Mouse (Mus musculus) A20 (cell line): ENCODE results near the gene Ctsh.

Experiments
- DNase-seq: peaks from one replicate; pipeline ENCODE4 v3.0.0-alpha.2; 2011; ENCODE audit warnings: low read depth, low spot score

Gene Ctsh

GRCm38 (mm10) chr9:90109386-90109785 lies 55.4 kb downstream of the Ctsh start:
- DNase-seq = no peak

GRCm38 (mm10) chr9:90113151-90113550 lies 59.2 kb downstream of the Ctsh start:
- DNase-seq = peak; percentile 37

DNA sequence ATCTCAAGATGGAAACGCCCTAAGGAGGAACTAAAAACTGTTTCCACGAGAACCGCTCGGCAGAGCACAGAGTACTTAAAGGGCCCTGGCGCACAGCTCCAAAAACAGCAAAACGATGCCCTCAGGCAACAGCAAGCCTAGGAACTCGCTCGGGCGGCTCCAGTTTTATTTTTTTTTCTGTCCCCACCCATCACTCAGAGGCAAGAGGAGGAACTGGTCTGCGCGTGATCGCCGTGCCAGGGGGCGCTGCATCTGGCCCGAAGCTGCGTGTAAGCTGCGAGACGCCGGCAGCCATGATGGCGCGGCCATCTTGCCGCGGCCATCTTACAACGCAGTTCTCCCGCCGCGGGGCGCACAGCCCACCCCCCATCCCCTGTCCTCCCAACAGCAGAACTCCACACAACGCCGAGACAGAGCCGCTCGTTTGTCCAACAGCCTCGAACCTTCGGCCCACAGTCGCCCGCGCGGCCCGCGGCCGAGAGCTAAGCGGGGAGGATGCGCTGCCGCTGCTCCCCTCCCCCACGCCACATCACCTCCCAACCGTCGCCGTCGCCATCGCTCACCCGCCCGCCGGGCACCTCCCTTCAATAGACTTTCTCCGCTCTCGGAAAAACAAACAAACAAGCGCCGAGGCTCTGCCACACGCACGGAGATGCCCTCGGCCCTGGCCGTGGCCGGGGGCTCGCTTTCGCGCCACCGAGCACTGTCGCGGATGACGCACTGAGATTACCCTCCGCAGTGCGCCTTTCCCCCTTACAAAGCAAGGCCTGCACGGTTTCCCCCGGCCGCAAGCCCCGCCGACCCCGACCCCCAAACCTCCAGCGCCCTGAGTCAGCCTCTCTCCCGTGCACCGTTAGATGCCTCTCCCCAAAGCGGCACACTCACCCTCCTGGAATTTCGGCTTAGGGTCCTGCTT lies 60.0 kb downstream of the Ctsh start:
- peak; percentile 94 for DNase-seq

DNA sequence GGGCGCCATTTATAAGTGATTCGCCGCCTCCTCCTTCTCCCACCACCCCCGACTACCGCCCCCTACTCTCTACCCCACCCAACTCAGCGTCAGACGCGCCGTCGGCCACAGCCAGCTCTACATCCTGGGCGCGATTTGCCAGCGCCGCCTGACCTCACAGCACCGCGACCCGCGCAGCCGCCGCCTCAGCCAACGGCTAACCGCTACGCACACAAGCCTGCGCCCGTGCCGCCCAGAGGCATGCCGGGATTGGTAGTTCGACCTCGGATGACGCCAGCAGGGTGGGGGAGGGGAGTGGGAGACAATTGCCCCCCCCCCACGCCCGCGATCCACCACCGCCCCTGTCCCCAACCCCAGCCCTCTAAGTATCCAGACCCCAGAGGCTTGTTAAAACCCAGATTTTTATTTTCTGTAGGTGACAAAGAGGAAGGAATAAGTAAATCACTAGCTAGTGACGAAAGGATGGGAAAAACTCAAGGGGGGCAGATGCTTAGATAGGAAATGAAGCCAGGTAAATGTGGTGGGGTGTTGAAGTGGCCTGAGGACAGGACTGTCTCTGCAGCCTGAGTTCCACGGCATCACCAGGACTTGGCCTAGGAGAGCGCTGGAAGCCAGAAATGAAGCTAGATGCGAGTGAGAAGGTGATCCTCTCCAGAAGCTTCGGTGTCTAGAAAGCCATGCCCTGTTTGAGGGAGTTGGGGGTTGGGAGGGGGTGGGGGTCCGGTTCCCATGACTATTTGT lies 60.8 kb downstream of the Ctsh start, which contains the start of gene Morf4l1:
Gene Morf4l1, minus strand, starts transcription at position 208 of the 741 bp plus-strand sequence.
- DNase-seq = peak; percentile 97

DNA sequence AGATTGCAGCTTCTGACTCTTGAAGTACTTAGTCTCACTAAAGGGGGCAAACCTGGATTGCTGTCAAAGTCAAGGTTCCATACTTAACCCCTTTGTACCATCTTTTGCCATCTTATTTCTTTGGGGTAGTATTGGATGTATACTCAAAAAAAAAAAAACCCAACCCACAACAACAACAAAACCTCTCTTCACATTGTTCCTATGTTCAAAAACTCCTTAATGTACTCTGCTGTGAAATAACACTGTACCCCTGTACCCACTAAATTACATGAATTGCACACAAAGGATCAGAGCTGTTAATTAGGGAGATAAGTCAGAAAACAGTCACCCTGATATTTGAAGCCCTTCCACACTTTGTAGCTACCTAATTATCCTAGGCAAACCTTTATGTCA lies 61.4 kb downstream of the Ctsh start:
- DNase-seq = no peak

DNA sequence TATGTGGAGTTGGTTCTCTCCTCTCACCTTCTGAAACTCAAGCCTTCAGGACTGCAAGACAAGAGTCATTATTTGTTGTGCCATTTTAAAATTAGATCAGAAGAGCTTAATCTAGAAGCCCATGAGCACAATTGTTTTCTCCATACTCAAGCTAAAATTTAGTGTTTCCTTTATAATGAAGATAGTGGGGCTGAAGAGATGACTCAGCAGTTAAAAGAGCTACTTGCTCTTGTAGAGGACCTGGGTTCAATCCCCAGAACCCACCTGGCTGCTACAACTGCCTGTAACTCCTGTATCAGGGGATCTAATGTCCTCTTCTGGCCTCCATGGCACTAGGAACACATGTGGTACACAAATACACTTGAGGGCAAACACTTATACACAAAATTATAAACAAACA lies 63.3 kb downstream of the Ctsh start:
- DNase-seq = no peak

DNA sequence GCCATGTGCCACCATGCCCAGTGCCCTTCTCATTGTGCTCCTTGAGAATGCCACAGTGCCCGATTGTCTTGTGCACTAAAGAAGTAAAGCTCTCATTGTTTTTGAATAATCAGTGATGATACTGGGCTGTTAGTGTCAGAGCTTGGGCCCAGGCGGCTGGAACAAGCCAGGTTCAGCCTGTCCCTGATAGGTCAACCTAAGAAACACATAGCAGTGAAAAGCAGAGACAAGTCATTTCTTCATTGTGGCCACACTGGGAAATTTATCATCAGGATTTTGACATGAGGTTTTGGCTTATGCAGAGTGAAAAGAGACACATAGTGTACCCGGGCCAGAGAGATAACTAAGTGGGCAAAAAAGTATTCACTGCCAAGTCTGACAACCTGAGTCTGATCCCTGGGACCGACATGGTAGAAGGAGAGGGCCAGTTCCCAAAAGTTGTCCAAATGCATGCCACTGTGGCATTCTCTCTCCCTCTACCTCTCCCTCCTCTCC lies 68.3 kb downstream of the Ctsh start:
- DNase-seq = no peak

- DNase-seq = no peak
Observed at GRCm38 (mm10) chr9:90124156-90124872, 70.4 kb downstream of the Ctsh start.

- DNase-seq = no peak
Observed at GRCm38 (mm10) chr9:90124873-90125245, 70.9 kb downstream of the Ctsh start.
